Mouse (Mus musculus) brown adipose tissue, adult 24 weeks (tissue): ENCODE measurements around the gene Fez2. TPM values are rescaled to one million over a fixed set of nuclear protein-coding genes. Genes with fewer than 3 reads are reported as not detected.

Source experiments
- H3K27ac ChIP-seq: fragments of 200-500 bp; replicated peaks from 2 replicates; pipeline ENCODE4 v1.5.1; 2012; ENCODE audit warnings: low read depth, mild to moderate bottlenecking, low read length
- H3K4me1 ChIP-seq: fragments of 200-500 bp; 2 replicates; pipeline ENCODE4 v1.6.1; 2012; ENCODE audit warnings: low read length, mixed read lengths; ENCODE audit not compliant: control insufficient read depth, insufficient read depth, insufficient read length
- H3K4me3 ChIP-seq: fragments of 200-500 bp; 2 replicates; pipeline ENCODE4 v1.5.1; 2012; ENCODE audit warnings: low read depth, mild to moderate bottlenecking, low read length, moderate library complexity; ENCODE audit not compliant: insufficient read depth
- polyA plus RNA-seq: library from polyadenylated mRNA; stranded (reverse); fragments of >200 nt; gene quantifications from 2 replicates; pipeline ENCODE4 v1.2.4, GENCODE M21; 2012; ENCODE audit not compliant: missing spikeins, insufficient read depth, insufficient read length

Gene Fez2
- polyA plus RNA-seq, 1 experiment, result 42.9 TPM

GRCm38 (mm10) chr17:78434746-78435145 lies 16.8 kb upstream of the Fez2 start:
- no peak overlapping the region for H3K27ac ChIP-seq
- no peak overlapping the region for H3K4me3 ChIP-seq

GRCm38 (mm10) chr17:78430374-78430773 lies 12.4 kb upstream of the Fez2 start:
- H3K4me3 ChIP-seq, result no peak overlapping the region
- no peaks in the 10 kb centered on the region for H3K4me1 ChIP-seq
- no peak overlapping the region for H3K27ac ChIP-seq

More at GRCm38 (mm10) chr17:78434746-78435145, 16.8 kb upstream of the Fez2 start:
- no peaks in the 10 kb centered on the region for H3K4me1 ChIP-seq

- no peak overlapping the region for H3K27ac ChIP-seq
- H3K4me1 ChIP-seq, result no peaks in the 10 kb centered on the region
- no peak overlapping the region for H3K4me3 ChIP-seq
Measured at GRCm38 (mm10) chr17:78429051-78429450, 11.1 kb upstream of the Fez2 start.

GRCm38 (mm10) chr17:78425026-78425425 lies 7.1 kb upstream of the Fez2 start:
- no peak overlapping the region for H3K27ac ChIP-seq
- H3K4me3 ChIP-seq, result no peak overlapping the region

GRCm38 (mm10) chr17:78419216-78419615 lies 1.3 kb upstream of the Fez2 start:
- no peak overlapping the region for H3K27ac ChIP-seq
- peaks cover 16% of the 10 kb centered on the region; the same call in 1 of the 2 replicates for H3K4me1 ChIP-seq
- H3K4me3 ChIP-seq, result no peak overlapping the region

More at GRCm38 (mm10) chr17:78425026-78425425, 7.1 kb upstream of the Fez2 start:
- H3K4me1 ChIP-seq, result no peaks in the 10 kb centered on the region

- no peak overlapping the region for H3K4me3 ChIP-seq
- H3K27ac ChIP-seq, result peak overlapping the region; percentile 94
- peaks cover 28% of the 10 kb centered on the region; the same call in 1 of the 2 replicates for H3K4me1 ChIP-seq
Measured at GRCm38 (mm10) chr17:78415255-78415654, 2.7 kb downstream of the Fez2 start.

- peak overlapping the region; percentile 6 for H3K27ac ChIP-seq
- peaks cover 48% of the 10 kb centered on the region for H3K4me1 ChIP-seq
- H3K4me3 ChIP-seq, result no peak overlapping the region
Measured at GRCm38 (mm10) chr17:78409900-78410299, 8.1 kb downstream of the Fez2 start.

GRCm38 (mm10) chr17:78408386-78408785 lies 9.6 kb downstream of the Fez2 start:
- no peak overlapping the region for H3K4me3 ChIP-seq
- H3K27ac ChIP-seq, result peak overlapping the region; percentile 85
- H3K4me1 ChIP-seq, result peaks cover 52% of the 10 kb centered on the region

GRCm38 (mm10) chr17:78407581-78407980 lies 10.4 kb downstream of the Fez2 start:
- Histone ChIP-seq H3K4me3 (no peak overlapping the region), H3K4me1 (peaks cover 52% of the 10 kb centered on the region), H3K27ac (peak overlapping the region; percentile 2)

GRCm38 (mm10) chr17:78406854-78407253 lies 11.1 kb downstream of the Fez2 start:
- Histone ChIP-seq H3K4me3 (peak overlapping the region; percentile 17), H3K4me1 (peaks cover 53% of the 10 kb centered on the region), H3K27ac (peak overlapping the region; percentile 100)

- H3K4me3 ChIP-seq, result no peak overlapping the region
- H3K27ac ChIP-seq, result peak overlapping the region; percentile 0
- peaks cover 58% of the 10 kb centered on the region for H3K4me1 ChIP-seq
Measured at GRCm38 (mm10) chr17:78405336-78405735, 12.6 kb downstream of the Fez2 start.

GRCm38 (mm10) chr17:78403804-78404203 lies 14.1 kb downstream of the Fez2 start:
- Histone ChIP-seq H3K4me1 (peaks cover 49% of the 10 kb centered on the region), H3K27ac (peak overlapping the region; percentile 85), H3K4me3 (no peak overlapping the region)

GRCm38 (mm10) chr17:78403229-78403628 lies 14.7 kb downstream of the Fez2 start:
- peak overlapping the region; percentile 85 for H3K27ac ChIP-seq

GRCm38 (mm10) chr17:78402174-78402573 lies 15.8 kb downstream of the Fez2 start:
- Histone ChIP-seq H3K4me1 (peaks cover 41% of the 10 kb centered on the region), H3K27ac (peak overlapping the region; percentile 86), H3K4me3 (no peak overlapping the region)

More at GRCm38 (mm10) chr17:78403229-78403628, 14.7 kb downstream of the Fez2 start:
- Histone ChIP-seq H3K4me3 (no peak overlapping the region), H3K4me1 (peaks cover 43% of the 10 kb centered on the region)

GRCm38 (mm10) chr17:78401713-78402112 lies 16.2 kb downstream of the Fez2 start:
- peak overlapping the region; percentile 86 for H3K27ac ChIP-seq
- no peak overlapping the region for H3K4me3 ChIP-seq
- H3K4me1 ChIP-seq, result peaks cover 36% of the 10 kb centered on the region

GRCm38 (mm10) chr17:78401311-78401710 lies 16.6 kb downstream of the Fez2 start:
- no peak overlapping the region for H3K4me3 ChIP-seq
- peak overlapping the region; percentile 86 for H3K27ac ChIP-seq

More at GRCm38 (mm10) chr17:78401311-78401710, 16.6 kb downstream of the Fez2 start:
- H3K4me1 ChIP-seq, result peaks cover 34% of the 10 kb centered on the region
